Mouse (Mus musculus): ENCODE data around the gene Bod1. TPM values are rescaled to one million over a fixed set of nuclear protein-coding genes. Genes with fewer than 3 reads are reported as not detected.

Gene Bod1
- polyA plus RNA-seq, 1 experiment from 2014 or later: 87.5 TPM

DNA sequence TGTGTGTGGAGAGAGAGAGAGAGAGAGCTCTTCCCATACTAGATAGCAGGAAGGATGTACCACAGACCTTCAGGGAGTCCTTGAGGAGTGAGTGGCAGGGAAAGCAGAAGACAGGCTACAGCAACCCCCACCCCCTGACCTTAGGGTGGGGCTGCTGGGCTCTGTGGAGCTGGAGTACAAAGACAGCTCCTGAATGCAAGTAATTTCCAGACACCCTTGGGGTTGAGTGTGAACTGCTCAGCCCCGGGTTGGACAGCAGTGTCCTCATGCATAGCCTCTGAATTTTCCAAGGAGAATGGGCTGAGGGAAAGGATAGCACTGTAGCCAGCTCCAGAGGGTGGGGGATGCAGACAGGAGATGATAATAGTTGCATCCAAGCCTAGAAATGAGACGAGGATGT, 50.9 kb downstream of the Bod1 start:
- Histone ChIP-seq H3K4me2 (no peak overlapping the region), H3K4me3 (no peak overlapping the region), H3K9me3 (no peaks in the 10 kb centered on the region), H3K27ac (no peak overlapping the region), H3K9ac (no peak overlapping the region), H3K27me3 (no peaks in the 10 kb centered on the region), H3K36me3 (no peaks in the 10 kb centered on the region), H3K4me1 (peaks cover 7% of the 10 kb centered on the region; the same call in 1 of the 2 replicates)
- 53% methylated on average over 2 of the region's 2 CpGs for WGBS
- ATAC-seq (ENCODE audit: borderline replicate concordance, extremely low read depth, low FRiP score, low TSS enrichment): no peak

DNA sequence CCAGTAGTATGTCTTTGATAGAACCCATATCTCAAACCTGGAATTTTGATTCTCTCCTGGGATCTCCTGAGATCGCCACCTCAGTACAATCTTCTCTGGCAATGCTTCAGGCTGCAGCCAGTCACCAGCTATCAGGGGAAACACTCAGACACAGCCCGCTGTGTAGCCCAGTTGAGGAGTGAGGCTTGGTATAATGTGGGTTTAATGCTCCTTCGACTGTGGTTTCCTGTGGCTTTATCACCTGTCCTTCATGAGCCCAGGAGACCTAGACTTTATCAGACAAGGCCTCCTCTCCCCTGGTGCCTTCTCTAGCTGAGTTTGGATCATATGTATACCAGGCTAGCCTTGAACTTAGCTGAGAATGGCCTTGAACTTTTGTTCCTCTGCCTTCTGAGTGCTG, 53.9 kb downstream of the Bod1 start:
- no peak overlapping the region for H3K4me2 ChIP-seq
- peaks cover 7% of the 10 kb centered on the region; the same call in 1 of the 2 replicates for H3K4me1 ChIP-seq
- 65% methylated on average over 3 of the region's 3 CpGs for WGBS
- no peak overlapping the region for H3K9ac ChIP-seq
- no peak overlapping the region for H3K4me3 ChIP-seq
- no peaks in the 10 kb centered on the region for H3K36me3 ChIP-seq
- no peak for ATAC-seq (ENCODE audit: borderline replicate concordance, extremely low read depth, low FRiP score, low TSS enrichment)
- H3K27ac ChIP-seq: no peak overlapping the region
- no peaks in the 10 kb centered on the region for H3K27me3 ChIP-seq
- no peaks in the 10 kb centered on the region for H3K9me3 ChIP-seq

DNA sequence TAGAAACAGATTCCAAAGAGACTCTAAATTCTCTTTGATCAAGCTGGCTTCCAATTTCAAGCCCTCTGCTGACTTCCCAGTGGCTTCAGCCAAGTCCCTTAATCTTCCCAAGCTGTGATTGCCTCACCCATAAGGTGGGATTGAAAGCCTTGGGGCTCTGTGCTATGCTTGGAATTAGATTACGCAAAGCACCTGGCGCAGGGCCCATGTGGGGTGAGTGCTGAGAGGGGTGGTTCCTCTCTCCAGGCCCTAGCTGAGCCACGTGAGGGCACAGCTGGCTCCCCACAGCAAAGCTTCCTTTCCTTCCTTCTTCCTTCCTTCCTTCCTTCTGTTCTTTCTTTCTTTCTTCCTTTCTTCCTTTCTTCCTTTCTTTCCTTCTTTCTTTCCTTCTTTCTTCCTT, 54.4 kb downstream of the Bod1 start:
- Histone ChIP-seq H3K4me3 (no peak overlapping the region), H3K27ac (no peak overlapping the region), H3K4me2 (no peak overlapping the region), H3K36me3 (no peaks in the 10 kb centered on the region), H3K9me3 (no peaks in the 10 kb centered on the region), H3K27me3 (no peaks in the 10 kb centered on the region), H3K9ac (no peak overlapping the region), H3K4me1 (peaks cover 7% of the 10 kb centered on the region; the same call in 1 of the 2 replicates)
- ATAC-seq (ENCODE audit: borderline replicate concordance, extremely low read depth, low FRiP score, low TSS enrichment): peak; percentile 74
- WGBS: 28% methylated on average over 3 of the region's 3 CpGs

DNA sequence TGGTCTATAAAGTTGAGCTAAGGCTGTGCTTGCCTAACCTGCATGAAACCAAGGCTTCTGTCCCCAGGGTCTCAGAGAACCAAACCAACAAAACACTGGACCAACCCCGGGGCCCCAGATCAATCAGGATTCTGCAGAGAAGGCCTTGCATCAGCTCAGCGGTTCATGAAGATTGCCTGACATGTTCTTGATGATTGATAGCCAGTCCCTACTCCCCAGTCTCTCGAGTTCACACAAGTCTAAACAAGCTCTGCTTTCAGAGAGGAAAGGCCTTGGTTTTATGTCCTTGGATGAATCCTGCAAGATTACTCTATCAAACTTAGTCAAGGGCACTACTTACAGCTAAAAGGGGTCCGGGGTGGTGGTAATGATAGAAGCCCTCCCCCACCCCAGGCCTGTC, 55.0 kb downstream of the Bod1 start:
- H3K4me1 ChIP-seq: peaks cover 7% of the 10 kb centered on the region; the same call in 1 of the 2 replicates
- no peaks in the 10 kb centered on the region for H3K9me3 ChIP-seq

More for the DNA sequence above, 55.0 kb downstream of the Bod1 start:
- Histone ChIP-seq H3K27me3 (no peaks in the 10 kb centered on the region), H3K9ac (no peak overlapping the region), H3K4me3 (no peak overlapping the region), H3K36me3 (no peaks in the 10 kb centered on the region), H3K4me2 (no peak overlapping the region), H3K27ac (no peak overlapping the region)
- WGBS: 40% methylated on average over 4 of the region's 4 CpGs
- no peak for ATAC-seq (ENCODE audit: borderline replicate concordance, extremely low read depth, low FRiP score, low TSS enrichment)

Other genes with a start within 250 kb of the Bod1 start
- 2.9 and 3.3 TPM in 2 replicates for gene Cpeb4, start 200.3 kb upstream of the Bod1 start, polyA plus RNA-seq (2015; fragmentation: Nextera tagmentation; extraction: Ambion mirVana)